Mouse (Mus musculus) gastrocnemius, postnatal 36 days (tissue): ENCODE results near the gene Pde10a. TPM values are rescaled to one million over a fixed set of nuclear protein-coding genes. Genes with fewer than 3 reads are reported as not detected.
A peak's percentile ranks its signal among the peaks of the same experiment; 100 is the strongest.

Experiments
- DNase-seq, 2 experiments: peaks; one replicate each; pipeline ENCODE4 v3.0.0; 2022
- intact Hi-C: fragments of 180-260 bp; cut with DNase I; formaldehyde crosslinking; loops from one replicate; pipeline ENCODE4 v1.15.1; 2025
- total RNA-seq, 2 experiments: library from RNA; stranded (reverse); gene quantifications; 2 replicates each; pipeline ENCODE4 v1.2.3; 2021

Gene Pde10a
- total RNA-seq, 2 experiments from 2014 or later, result 3.9 to 4.5 TPM

DNA sequence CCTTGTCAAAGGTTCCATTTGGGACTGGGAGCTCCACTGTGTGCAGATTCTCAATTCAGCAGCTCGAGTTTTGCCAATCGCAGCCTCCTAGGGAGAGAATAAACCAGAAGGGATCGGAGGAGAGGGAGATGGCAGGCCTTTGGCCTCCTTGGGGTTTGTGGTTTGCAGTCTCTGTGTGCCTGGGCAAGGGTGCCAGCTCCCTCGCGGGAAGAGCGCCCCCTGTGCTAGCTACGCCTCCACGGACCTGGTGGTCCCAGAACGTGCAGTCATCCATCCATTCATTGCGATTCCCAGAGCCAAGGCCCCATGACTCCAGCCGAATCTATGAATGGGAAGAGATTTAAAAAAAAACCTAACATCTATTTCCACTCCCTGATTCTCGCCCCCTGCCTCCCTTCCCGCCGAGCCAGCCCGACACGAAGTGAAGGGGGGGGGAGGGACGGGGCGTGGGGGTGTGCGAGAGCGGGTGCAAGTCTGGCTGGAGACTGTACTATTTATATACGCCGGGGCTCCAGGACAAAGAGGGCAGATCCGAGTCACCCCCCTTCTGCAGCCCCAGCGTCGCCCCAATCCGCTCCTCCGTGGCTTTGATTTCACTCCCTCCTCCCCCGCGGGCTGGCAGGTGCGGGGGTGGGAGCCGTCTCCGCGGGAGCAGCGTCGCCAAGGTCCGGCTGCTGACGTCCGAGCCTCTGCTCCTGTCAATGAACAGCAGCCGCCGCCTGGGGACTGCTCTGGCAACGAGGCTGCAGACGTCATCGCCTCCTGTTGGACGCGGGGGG is 596 bp upstream of the Pde10a start:
- intact Hi-C loops, result loop anchor here (5.0 kb wide), 1 partner anchor 57 kb away; no protein-coding TSS in a partner anchor
- peak; percentile 67 to 80 for DNase-seq

GRCm38 (mm10) chr17:8525971-8526740 is 984 bp downstream of the Pde10a start:
- intact Hi-C loops, result loop anchor here (5.0 kb wide), 1 partner anchor 59 kb away; no protein-coding TSS in a partner anchor
- no peak for DNase-seq

- intact Hi-C loops, result loop anchor here (5.0 kb wide), 1 partner anchor 60 kb away; no protein-coding TSS in a partner anchor
- no peak for DNase-seq
These were observed 1.7 kb downstream of the Pde10a start for GRCm38 (mm10) chr17:8526815-8527261.

DNA sequence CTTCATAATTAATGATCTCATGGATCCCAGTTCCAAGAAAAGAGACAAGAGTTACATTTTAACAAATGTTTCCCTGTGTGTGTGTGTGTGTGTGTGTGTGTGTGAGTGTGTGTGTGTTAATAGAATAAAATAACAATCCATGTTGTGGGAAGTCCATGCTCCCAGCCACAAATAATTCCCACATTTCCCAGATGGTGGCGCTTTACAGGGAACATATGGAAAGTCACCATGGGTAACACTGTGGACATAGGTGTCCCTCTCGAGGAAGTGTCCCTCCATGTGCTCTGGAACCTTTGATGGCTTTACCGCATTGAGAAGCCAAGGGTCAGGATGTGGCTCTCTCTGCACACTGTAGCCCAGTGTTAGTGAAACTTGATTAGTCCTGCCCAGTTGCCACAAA is 3.5 kb downstream of the Pde10a start:
- intact Hi-C loops, result loop anchor here (5.0 kb wide), 1 partner anchor 61 kb away; no protein-coding TSS in a partner anchor
- DNase-seq, result no peak

GRCm38 (mm10) chr17:8532609-8533008 is 7.4 kb downstream of the Pde10a start:
- intact Hi-C loops, result no loop called here
- DNase-seq, result no peak

DNA sequence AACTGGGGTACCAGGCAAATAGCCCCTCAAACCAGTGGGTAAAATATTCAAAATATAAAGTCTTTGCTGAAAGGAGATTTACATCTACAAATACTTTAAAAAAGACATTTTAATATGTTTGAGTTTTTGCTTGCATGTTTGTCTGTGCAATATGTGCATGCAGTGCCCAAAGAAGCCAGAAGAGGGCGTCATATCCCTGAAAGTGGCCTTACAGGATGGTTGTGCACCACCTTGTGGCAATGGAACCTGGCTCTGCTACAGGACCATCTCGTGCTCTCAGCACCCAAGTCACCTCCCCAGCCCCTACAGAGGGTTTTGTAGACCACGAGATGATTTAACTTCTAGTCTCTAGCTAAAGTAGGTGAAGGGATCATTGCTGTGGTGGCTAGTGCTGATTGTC is 8.7 kb downstream of the Pde10a start:
- no peak for DNase-seq
- intact Hi-C loops, result no loop called here

DNA sequence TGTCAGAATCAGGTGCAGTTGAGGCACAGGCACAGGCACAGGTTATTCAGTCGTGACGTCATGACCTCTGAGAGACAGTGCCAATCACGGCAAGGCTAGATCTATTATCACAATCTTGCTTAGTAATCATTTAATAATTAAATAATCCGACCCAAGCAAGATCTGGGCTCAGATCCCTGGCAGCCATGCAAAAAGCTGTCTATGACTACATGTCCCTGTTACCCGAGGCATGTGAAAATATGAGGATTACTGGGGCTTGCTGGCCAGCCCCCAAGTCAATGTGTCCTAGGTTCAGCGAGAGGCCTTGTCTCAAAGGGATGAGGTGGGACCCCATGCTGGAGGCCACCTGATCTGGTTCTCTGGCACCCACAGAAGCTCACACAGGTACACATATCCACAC is 11.3 kb downstream of the Pde10a start:
- intact Hi-C loops, result loop anchor here (5.0 kb wide), 1 partner anchor 56 kb away; no protein-coding TSS in a partner anchor
- DNase-seq, result no peak

DNA sequence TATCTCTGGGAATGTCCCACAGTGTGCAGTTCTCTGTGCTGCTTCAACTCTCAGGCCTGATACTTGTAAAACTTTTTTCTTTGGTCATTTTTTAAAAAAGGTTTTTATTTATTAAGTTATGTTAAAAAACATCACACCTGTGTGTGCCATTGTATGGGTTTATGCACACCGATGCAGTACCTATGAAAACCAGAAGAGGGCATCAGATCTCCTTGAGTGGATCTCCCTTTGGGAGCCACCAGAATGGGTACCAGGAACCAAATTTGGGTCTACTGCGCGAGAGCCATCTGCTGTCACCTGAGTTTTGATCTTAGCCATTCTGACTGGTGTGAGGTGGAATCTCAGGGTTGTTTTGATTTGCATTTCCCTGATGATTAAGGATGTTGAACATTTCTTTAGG is 12.9 kb downstream of the Pde10a start:
- intact Hi-C loops, result loop anchor here (5.0 kb wide), 1 partner anchor 54 kb away; no protein-coding TSS in a partner anchor
- no peak for DNase-seq

DNA sequence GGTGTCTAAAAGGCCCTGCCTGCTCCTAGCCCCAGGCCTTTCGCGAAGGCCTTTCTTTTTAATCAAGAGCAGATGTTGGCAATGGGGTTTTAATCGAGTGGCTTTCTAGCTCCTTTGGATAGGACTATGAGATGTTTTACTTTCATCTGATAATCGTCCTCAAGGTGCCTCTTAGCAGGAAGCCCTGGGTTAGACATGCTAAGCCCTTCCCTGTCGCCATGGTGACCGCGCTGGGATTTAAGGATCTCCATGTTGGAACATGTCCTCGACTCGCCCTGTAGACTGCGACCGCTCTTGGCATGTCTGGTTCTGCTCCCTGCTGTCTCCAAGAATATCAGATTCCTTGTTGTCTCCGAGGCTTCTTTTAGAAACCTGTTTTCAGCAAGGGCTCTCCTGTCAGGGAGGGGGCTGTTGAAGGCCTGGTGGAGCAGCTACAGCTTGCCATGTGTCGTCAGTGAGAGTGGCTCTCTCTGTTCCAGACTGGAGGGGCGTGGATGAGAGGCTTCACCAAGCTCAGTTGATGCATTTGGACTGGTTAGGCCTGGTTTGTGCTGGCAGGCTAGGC is 16.9 kb downstream of the Pde10a start:
- no peak for DNase-seq
- intact Hi-C loops, result no loop called here

- no peak for DNase-seq
- intact Hi-C loops, result no loop called here
These were observed 21.2 kb downstream of the Pde10a start for GRCm38 (mm10) chr17:8546366-8546765.

DNA sequence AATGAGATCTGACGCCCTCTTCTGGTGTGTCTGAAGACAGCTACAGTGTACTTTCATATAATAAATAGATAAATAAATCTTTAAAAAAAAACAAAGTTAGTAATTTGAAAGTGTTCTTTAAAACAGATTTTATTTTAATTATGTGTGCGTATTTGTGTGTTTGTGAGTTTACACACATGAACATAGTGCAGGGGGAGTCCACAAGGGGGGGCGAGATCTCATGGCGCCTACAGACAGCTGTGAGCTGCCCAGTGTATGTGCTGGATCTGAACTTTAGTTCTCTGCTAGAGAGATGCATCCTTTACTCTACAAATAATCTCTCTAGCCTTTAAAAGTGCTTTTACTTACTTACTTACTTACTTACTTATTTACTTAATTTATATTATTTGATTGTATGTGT is 23.6 kb downstream of the Pde10a start:
- intact Hi-C loops, result no loop called here
- DNase-seq, result no peak

GRCm38 (mm10) chr17:8551641-8552040 is 26.5 kb downstream of the Pde10a start:
- DNase-seq, result no peak
- intact Hi-C loops, result no loop called here

- DNase-seq, result no peak
- intact Hi-C loops, result no loop called here
These were observed 27.3 kb downstream of the Pde10a start for GRCm38 (mm10) chr17:8552346-8553035.

DNA sequence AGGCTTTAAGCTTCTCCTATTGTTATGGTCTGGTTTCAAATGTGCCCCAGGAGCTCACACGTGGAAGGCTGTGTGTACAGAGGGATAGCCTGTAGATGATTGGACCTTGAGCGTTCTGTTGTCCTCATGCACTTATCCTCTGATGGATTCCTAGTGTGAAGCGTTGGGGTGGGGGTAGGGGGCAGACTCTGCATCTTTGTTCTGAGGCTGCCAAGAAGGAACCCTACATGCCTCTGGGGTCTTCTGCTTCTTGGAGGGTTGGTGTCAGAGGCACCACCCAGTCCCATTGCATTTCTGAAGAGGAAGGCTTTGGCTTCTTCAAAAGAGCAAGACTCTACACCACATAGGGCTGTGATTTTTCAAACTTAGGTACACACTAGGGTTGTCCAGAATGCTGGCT is 28.4 kb downstream of the Pde10a start:
- DNase-seq, result no peak
- intact Hi-C loops, result no loop called here

DNA sequence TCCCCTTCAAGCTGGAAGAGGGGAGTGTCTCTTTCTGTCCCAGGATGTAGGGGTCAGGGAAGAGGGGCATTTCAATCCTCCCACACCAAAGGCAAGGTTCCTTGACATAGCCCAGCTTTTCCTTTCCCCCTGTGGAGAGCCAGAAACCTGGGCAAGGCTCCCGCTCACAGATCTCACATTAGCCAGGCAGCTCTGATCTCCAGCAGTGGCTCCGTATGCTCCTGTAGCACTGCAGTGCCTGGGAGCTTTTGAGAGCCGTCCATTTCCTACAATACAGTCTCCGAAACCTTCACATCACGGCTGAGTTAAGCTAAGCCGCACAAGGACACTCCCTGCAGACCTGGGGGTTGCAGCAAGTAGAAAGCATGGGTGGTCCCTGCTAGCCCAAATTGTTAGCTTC is 29.0 kb downstream of the Pde10a start:
- intact Hi-C loops, result no loop called here
- DNase-seq, result no peak

DNA sequence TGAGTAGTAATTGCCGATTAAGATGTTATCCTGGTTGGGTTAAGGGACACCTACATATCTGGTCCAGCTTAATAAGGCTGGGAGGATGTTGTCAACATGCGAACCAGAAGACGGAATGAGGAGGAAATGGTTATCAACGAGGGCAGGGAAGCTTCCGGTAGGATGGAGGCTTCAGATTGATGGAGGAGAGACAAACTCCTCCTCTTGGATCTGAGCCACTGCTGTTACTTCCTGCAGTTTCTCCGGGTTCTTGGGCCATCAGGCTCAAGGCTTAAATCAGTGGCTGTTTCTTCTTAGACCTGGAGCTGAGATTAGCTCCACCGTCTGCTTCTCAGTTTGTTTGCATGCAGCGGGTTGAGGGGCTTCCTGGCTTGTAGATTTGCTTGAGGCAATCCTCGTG is 30.6 kb downstream of the Pde10a start:
- intact Hi-C loops, result no loop called here
- DNase-seq, result no peak

- intact Hi-C loops, result no loop called here
- DNase-seq, result no peak
These were observed 31.1 kb downstream of the Pde10a start for GRCm38 (mm10) chr17:8556223-8556622.

- DNase-seq, result no peak
- intact Hi-C loops, result no loop called here
These were observed 32.8 kb downstream of the Pde10a start for GRCm38 (mm10) chr17:8557926-8558325.

- DNase-seq, result no peak
- intact Hi-C loops, result no loop called here
These were observed 37.1 kb downstream of the Pde10a start for GRCm38 (mm10) chr17:8562101-8562885.

DNA sequence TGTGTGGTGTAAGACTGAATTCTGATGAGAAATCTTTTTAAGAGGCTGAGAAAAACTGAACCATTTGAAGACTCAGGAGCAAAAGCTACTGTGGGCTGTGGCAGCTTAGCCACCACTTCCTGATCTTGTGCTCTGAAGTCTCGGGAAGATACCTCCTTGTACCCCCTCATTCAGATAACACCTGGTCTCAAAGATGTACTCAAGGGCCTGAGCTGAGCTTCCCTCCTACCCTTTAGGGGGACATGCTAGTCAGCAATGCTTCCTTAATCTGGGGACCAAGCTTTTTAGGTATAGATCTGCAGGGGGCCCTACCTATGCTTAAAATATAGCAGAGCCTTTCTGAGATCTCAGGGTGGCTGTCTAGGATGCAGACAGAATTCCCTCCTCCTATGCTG is 37.7 kb downstream of the Pde10a start:
- DNase-seq, result no peak
- intact Hi-C loops, result no loop called here
